Mouse (Mus musculus): ENCODE results near the gene 1700067K01Rik.

Gene 1700067K01Rik

GRCm38 (mm10) chr8:84053229-84053628 is 51.9 kb downstream of the 1700067K01Rik start:
- no peak for DNase-seq (ENCODE audit: low spot score)
